Mouse (Mus musculus): ENCODE data around the gene Olfr1426. TPM values are rescaled to one million over a fixed set of nuclear protein-coding genes. Genes with fewer than 3 reads are reported as not detected.
"Not testable (repeated sequence)": the region's sequence is repeated elsewhere in the genome, so short reads cannot be mapped to it uniquely, and the experiment has no call there.

Gene Olfr1426
- not detected for polyA plus RNA-seq (2017; shearing (Covaris generic))

DNA sequence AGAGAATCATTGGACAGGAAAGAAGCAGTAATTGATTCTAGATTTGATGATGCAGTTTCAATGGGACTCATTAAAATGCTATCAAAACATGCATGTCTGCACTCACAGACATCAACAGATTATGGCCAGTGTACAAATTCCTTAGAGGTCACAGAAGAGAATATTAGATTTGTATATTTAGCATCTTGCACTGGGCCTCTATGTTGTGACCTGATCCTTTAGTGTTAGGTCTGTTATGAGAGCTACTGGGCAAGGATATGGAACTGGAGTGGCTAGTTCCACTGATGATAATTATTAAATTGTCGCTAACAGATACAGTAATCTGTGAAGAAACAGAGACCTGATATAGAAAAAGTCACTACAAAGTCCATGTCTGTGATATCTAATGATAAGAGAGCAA, at the start of gene Olfr1426:
TSS of gene Olfr1426 (minus strand) at position 101 of the 400 bp plus-strand sequence.
- ATAC-seq: no peak

DNA sequence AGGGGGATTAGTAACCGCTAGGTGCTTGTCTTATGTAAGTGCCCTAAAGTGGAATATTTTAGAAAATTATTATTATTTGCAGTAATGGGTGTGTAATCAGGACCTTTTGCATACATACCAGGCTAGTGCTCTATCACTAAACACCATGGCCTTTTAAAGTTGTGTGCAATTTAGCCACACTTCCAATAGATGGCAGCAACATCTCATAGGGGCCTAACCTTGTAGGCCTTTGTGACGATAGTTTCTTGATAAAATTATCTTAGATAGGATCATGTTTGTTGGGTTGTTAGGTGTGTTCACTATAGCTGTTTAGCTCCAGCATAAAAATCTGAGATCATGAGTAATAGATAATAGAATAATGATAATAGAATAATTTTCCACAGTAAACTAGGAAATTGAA, 42.5 kb upstream of the Olfr1426 start:
- no peak for ATAC-seq

GRCm38 (mm10) chr19:12123103-12123502, 31.3 kb upstream of the Olfr1426 start, which contains the start of gene Olfr76:
TSS of gene Olfr76 (minus strand) at chr19:12123203.
- no peak for ATAC-seq

DNA sequence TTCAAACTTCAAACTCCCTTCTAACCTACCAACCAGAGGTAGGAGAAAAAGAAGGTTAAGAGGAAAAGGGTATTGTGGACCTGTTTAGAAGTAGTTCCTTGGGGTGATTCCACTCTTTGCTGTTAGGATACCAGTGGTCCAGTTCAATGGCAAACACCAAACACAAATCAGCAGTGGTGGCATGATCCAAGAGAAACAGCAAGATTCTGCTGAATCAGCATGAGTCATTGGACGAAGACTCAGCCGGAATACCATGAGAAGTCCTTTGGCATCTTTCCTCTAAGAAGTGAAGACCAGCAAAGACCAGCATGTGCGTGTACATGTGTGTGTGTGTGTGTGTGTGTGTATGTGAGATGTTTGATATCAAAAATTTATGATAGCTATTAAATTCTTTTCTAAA, 24.7 kb upstream of the Olfr1426 start:
- ATAC-seq: no peak

- no peak for ATAC-seq
These were observed 24.0 kb upstream of the Olfr1426 start, which contains the start of gene Olfr1428 for GRCm38 (mm10) chr19:12115797-12116196. TSS of gene Olfr1428 (minus strand) at chr19:12115897.

DNA sequence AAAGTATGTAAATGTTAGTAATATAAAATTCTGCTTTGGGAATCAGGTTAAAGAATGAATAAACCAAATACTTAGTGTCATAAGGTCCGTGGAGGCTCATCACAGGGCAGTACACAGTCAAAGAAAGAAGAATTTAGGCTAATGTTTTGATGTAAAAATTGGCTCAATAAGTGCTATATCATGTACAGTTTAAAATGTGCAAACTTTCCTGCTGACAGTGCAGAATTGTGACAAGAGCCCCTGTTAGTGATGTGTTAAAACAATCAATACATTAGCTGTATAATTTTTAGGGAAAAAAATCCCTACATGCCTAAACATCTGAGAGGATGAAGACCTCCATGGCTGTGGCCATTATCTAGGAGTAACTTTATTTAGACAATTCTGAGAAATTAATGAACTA, 22.0 kb upstream of the Olfr1426 start:
- ATAC-seq: no peak

DNA sequence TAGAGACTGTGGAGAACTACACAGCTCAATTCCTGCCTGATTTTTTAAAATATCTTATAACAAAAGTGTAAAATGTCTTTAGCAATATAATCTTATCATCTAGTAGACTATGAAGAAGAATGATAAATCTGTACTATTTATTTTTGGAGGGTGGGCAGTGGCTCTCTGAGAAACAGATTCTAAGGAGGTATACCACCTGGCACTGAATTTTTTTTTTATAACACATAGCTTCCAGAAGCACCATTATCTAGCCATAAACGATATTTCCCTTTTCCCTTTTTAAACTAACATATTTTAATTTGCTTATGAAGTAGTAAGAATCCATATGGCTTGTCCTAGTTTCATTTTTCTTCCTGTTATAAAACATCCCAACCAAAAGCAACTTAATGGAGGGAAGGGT, 12.7 kb upstream of the Olfr1426 start:
- no peak for ATAC-seq

DNA sequence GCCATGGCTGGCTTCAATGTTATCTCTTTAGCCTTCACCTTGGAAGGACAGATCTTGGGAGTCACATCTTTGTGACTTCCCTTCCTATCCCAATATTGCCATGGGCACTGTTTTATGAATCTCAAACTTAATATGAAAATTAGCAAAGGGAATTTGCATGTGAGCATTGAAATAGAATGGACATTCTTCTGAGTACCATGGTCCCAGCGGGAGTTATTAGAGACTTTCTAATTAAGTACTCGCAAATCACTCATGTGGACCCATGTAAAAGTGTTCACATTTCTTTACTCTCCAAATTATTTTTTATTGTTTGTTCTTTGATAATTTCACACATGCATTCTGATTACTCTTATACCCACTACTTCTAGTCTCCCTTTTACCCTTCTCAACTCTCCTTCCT, 11.4 kb upstream of the Olfr1426 start, which contains the start of gene Olfr1427:
TSS of gene Olfr1427 (minus strand) at position 101 of the 400 bp plus-strand sequence.
- ATAC-seq: no peak

- not testable (repeated sequence) for ATAC-seq
These were observed 14.2 kb downstream of the Olfr1426 start, which contains the start of gene Olfr1425 for GRCm38 (mm10) chr19:12077631-12078030. TSS of gene Olfr1425 (minus strand) at chr19:12077731.

DNA sequence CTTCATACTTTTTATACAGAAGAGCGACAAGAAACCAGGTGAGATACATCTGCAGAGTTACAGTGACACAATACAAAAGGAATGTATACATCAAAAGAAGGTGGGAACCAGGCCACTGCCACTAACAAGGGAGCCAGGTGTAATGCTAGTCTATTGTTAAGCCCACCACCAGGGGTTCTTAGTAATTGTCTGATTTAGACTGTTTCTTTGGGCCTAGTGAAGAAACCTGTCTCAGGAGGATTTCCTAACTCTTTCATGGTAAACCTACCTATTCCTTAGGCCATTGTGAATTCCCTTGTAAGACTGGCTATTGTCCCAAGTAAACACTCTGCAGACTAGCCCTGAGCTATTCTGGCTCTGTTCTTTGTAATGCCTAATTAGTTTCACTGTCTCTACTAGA, 22.3 kb downstream of the Olfr1426 start:
- ATAC-seq: not testable (repeated sequence)

- ATAC-seq: not testable (repeated sequence)
These were observed 24.0 kb downstream of the Olfr1426 start for GRCm38 (mm10) chr19:12067806-12068205.

GRCm38 (mm10) chr19:12062582-12062981, 29.2 kb downstream of the Olfr1426 start, which contains the start of gene Olfr1424:
TSS of gene Olfr1424 (minus strand) at chr19:12062682.
- ATAC-seq: not testable (repeated sequence)

DNA sequence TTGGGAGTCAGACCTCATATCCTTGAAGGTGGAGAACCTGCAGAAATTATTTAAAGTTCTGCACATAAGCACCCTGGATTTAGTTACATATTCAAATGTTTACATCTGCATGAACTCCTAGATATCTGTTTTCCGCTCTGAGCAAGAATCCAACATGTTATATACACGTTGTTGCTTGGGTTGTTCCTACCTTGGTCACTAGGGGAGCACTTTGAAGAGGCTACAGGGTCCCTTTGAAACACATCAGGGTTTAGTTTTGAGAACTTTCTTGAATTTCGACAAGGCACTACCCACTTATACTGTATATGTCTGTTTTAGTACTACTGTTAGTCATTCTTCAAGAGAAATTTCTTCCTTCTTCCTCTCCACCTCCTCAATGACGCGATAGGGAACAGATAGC, 48.6 kb downstream of the Olfr1426 start:
- no peak for ATAC-seq

DNA sequence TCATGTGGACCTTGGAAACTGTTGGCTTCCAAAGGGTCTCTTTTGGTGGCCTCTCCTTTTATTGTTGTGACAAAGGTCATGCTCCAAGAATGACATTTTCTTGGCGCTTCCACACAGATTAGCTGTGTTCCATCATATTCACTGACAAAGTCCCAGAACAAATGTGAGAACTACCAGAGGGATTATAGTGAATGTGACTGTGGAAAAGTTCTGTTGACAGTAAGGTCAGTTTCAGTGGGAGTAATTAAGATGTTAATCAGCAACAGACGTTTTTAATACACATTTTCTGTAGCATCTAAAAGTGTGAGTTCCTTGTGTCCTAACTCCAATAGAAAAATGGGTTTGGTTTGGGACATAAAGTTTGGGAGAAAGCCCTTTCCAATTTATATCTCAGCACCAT, 50.6 kb downstream of the Olfr1426 start, which contains the start of gene Olfr1423:
TSS of gene Olfr1423 (minus strand) at position 101 of the 400 bp plus-strand sequence.
- no peak for ATAC-seq

GRCm38 (mm10) chr19:12037727-12038126, 54.1 kb downstream of the Olfr1426 start:
- ATAC-seq: no peak

Other genes with a start within 250 kb of the Olfr1426 start
- not detected for gene Olfr1418, start 230.9 kb downstream of the Olfr1426 start, polyA plus RNA-seq (2017; shearing (Covaris generic))
- not detected for gene Olfr1419, start 216.9 kb downstream of the Olfr1426 start, polyA plus RNA-seq (2017; shearing (Covaris generic))
- under 1 TPM in 1 of 3 experiments, not detected in 2; 0.31 TPM for gene Olfr1420, start 205.4 kb downstream of the Olfr1426 start, polyA plus RNA-seq (2017; shearing (Covaris generic))
- gene Patl1, start 179.6 kb downstream of the Olfr1426 start, polyA plus RNA-seq (2017; shearing (Covaris generic)): 10 to 100 TPM; 15.0 to 18.6 (median 17.1) TPM
- gene Osbp, start 126.1 kb downstream of the Olfr1426 start, polyA plus RNA-seq (2017; shearing (Covaris generic)): 1 to 10 TPM; 7.1 to 8.4 (median 8.3) TPM
- under 1 TPM in 1 of 3 experiments, not detected in 2; 0.16 TPM for gene Olfr1423, start 50.7 kb downstream of the Olfr1426 start, polyA plus RNA-seq (2017; shearing (Covaris generic))
- not detected for gene Olfr1424, start 29.3 kb downstream of the Olfr1426 start, polyA plus RNA-seq (2017; shearing (Covaris generic))
- gene Olfr1425, start 14.3 kb downstream of the Olfr1426 start, polyA plus RNA-seq (2017; shearing (Covaris generic)): not detected
- not detected for gene Olfr1427, start 11.3 kb upstream of the Olfr1426 start, polyA plus RNA-seq (2017; shearing (Covaris generic))
- gene Olfr1428, start 23.9 kb upstream of the Olfr1426 start, polyA plus RNA-seq (2017; shearing (Covaris generic)): not detected
- under 1 TPM in 1 of 3 experiments, not detected in 2; 0.21 TPM for gene Olfr76, start 31.2 kb upstream of the Olfr1426 start, polyA plus RNA-seq (2017; shearing (Covaris generic))
- under 1 TPM in 1 of 3 experiments, not detected in 2; 0.20 TPM for gene Olfr1555-ps1, start 78.1 kb upstream of the Olfr1426 start, polyA plus RNA-seq (2017; shearing (Covaris generic))
- gene Olfr1431, start 108.6 kb upstream of the Olfr1426 start, polyA plus RNA-seq (2017; shearing (Covaris generic)): not detected
- not detected for gene Olfr1432, start 140.6 kb upstream of the Olfr1426 start, polyA plus RNA-seq (2017; shearing (Covaris generic))
- not detected for gene Olfr262, start 149.6 kb upstream of the Olfr1426 start, polyA plus RNA-seq (2017; shearing (Covaris generic))
- gene Olfr235, start 169.0 kb upstream of the Olfr1426 start, polyA plus RNA-seq (2017; shearing (Covaris generic)): not detected
- not detected for gene Olfr1434, start 187.8 kb upstream of the Olfr1426 start, polyA plus RNA-seq (2017; shearing (Covaris generic))
- not detected for gene Olfr1436, start 207.1 kb upstream of the Olfr1426 start, polyA plus RNA-seq (2017; shearing (Covaris generic))
- under 1 TPM in 1 of 3 experiments, not detected in 2; 0.15 TPM for gene Olfr1437, start 233.1 kb upstream of the Olfr1426 start, polyA plus RNA-seq (2017; shearing (Covaris generic))
- under 1 TPM in 1 of 3 experiments, not detected in 2; 0.09 TPM for gene Olfr1438-ps1, start 243.9 kb upstream of the Olfr1426 start, polyA plus RNA-seq (2017; shearing (Covaris generic))

Data from inflammation-experienced regulatory T-cells, adult 6 months (primary cell).